Mouse (Mus musculus) midbrain, embryonic 14.5 days (tissue): ENCODE data around the gene Olfr813. TPM values are rescaled to one million over a fixed set of nuclear protein-coding genes. Genes with fewer than 3 reads are reported as not detected.
"Not testable (repeated sequence)": the region's sequence is repeated elsewhere in the genome, so short reads cannot be mapped to it uniquely, and the experiment has no call there.

Source experiments
- ATAC-seq: fragments of 200-750 bp; cut with Nextera tagmentation; 2 replicates; pipeline ENCODE4 v1.8.0; 2017; ENCODE audit warnings: moderate number of reproducible peaks, moderate library complexity; ENCODE audit not compliant: low FRiP score, low TSS enrichment
- DNase-seq: peaks from one replicate; pipeline ENCODE4 v3.0.0-alpha.2; 2015
- H3K27ac ChIP-seq: fragments of 300-500 bp; sonication (generic); replicated peaks from 2 replicates; pipeline ENCODE4 v1.5.1; 2014; ENCODE audit warnings: mild to moderate bottlenecking, low read depth, low read length, moderate library complexity
- H3K27me3 ChIP-seq: fragments of 300-500 bp; sonication (generic); 2 replicates; pipeline ENCODE4 v1.6.1; 2014; ENCODE audit warnings: low read length, control low read depth, mixed read lengths; ENCODE audit not compliant: control insufficient read depth, insufficient read depth
- H3K36me3 ChIP-seq: fragments of 300-500 bp; sonication (generic); 2 replicates; pipeline ENCODE4 v1.6.1; 2014; ENCODE audit warnings: low read length, control low read depth; ENCODE audit not compliant: control insufficient read depth, insufficient read depth
- H3K4me1 ChIP-seq: fragments of 300-500 bp; sonication (generic); 2 replicates; pipeline ENCODE4 v1.6.1; 2014; ENCODE audit warnings: mild to moderate bottlenecking, antibody characterized with exemption, low read length, control low read depth; ENCODE audit not compliant: control insufficient read depth, insufficient read depth
- H3K4me2 ChIP-seq: fragments of 300-500 bp; sonication (generic); 2 replicates; pipeline ENCODE4 v1.6.1; 2014; ENCODE audit warnings: mild to moderate bottlenecking, low read length, moderate library complexity
- H3K4me3 ChIP-seq: fragments of 300-500 bp; sonication (generic); replicated peaks from 2 replicates; pipeline ENCODE4 v1.5.1; 2014; ENCODE audit warnings: low read depth, low read length
- H3K9ac ChIP-seq: fragments of 300-500 bp; sonication (generic); replicated peaks from 2 replicates; pipeline ENCODE4 v1.6.1; 2014; ENCODE audit warnings: mild to moderate bottlenecking, low read length, moderate library complexity
- H3K9me3 ChIP-seq: fragments of 300-500 bp; sonication (generic); 2 replicates; pipeline ENCODE4 v1.6.1; 2016; ENCODE audit warnings: low read length, control low read depth, mixed read lengths; ENCODE audit not compliant: control insufficient read depth
- WGBS: fragments of 180-500 bp; shearing (Covaris S2); extraction: QIAGEN DNeasy Blood & Tissue Kit; methylation state at CpG from one replicate; pipeline ENCODE4 v1.1.7; 2014; 5-methylcytosine and 5-hydroxymethylcytosine counted together
- polyA plus RNA-seq: library from polyadenylated mRNA; unstranded; fragments of >200 nt; fragmentation: Nextera tagmentation; extraction: Ambion mirVana; gene quantifications from 2 replicates; pipeline ENCODE4 v1.2.1, GENCODE M21; 2014

Olfr813 gene
- not detected in 2 replicates for polyA plus RNA-seq

- no peaks in the 10 kb centered on the region for H3K4me1 ChIP-seq
- H3K36me3 ChIP-seq = no peaks in the 10 kb centered on the region
- no peak within 1 kb of the TSS for H3K4me2 ChIP-seq
- H3K9me3 ChIP-seq = no peaks in the 10 kb centered on the region
- H3K9ac ChIP-seq = no peak within 1 kb of the TSS
- H3K27me3 ChIP-seq = no peaks in the 10 kb centered on the region
- ATAC-seq = no peak
- H3K27ac ChIP-seq = no peak within 1 kb of the TSS
- H3K4me3 ChIP-seq = no peak within 1 kb of the TSS
- DNase-seq = no peak
These were observed at the start of gene Olfr813 for GRCm38 (mm10) chr10:129855067-129855466. Olfr813 (plus strand) TSS chr10:129855367.

GRCm38 (mm10) chr10:129845994-129846393 lies 9.2 kb upstream of the Olfr813 start, which contains the start of gene Olfr812:
Olfr812 (minus strand) TSS chr10:129846094.
- 75% methylated on average over 1 of the region's 1 CpGs for WGBS
- no peaks in the 10 kb centered on the region for H3K4me1 ChIP-seq
- no peaks in the 10 kb centered on the region for H3K36me3 ChIP-seq
- no peak within 1 kb of the TSS for H3K4me3 ChIP-seq
- H3K27ac ChIP-seq = no peak within 1 kb of the TSS
- no peak within 1 kb of the TSS for H3K9ac ChIP-seq
- ATAC-seq (no peak), DNase-seq (no peak)
- no peaks in the 10 kb centered on the region for H3K9me3 ChIP-seq
- no peaks in the 10 kb centered on the region for H3K27me3 ChIP-seq
- H3K4me2 ChIP-seq = no peak within 1 kb of the TSS

GRCm38 (mm10) chr10:129847343-129847742 lies 7.8 kb upstream of the Olfr813 start:
- Histone ChIP-seq H3K36me3 (no peaks in the 10 kb centered on the region), H3K4me2 (no peak overlapping the region), H3K4me3 (no peak overlapping the region), H3K9ac (no peak overlapping the region), H3K27me3 (no peaks in the 10 kb centered on the region), H3K27ac (no peak overlapping the region), H3K4me1 (no peaks in the 10 kb centered on the region), H3K9me3 (no peaks in the 10 kb centered on the region)
- DNase-seq (peak; percentile 1), ATAC-seq (no peak)
- 51% methylated on average over 1 of the region's 1 CpGs for WGBS

- not testable (repeated sequence) for H3K36me3 ChIP-seq, H3K27ac ChIP-seq, H3K4me1 ChIP-seq, DNase-seq, H3K27me3 ChIP-seq, H3K4me2 ChIP-seq, H3K4me3 ChIP-seq, H3K9ac ChIP-seq, ATAC-seq, H3K9me3 ChIP-seq
- WGBS = no CpG with 5 or more reads among the region's 1 CpGs
These were observed 24.6 kb downstream of the Olfr813 start, which contains the start of gene Olfr814 for GRCm38 (mm10) chr10:129879751-129880150. Olfr814 (minus strand) TSS chr10:129879851.

GRCm38 (mm10) chr10:129885496-129885895 lies 30.3 kb downstream of the Olfr813 start:
- H3K27me3 ChIP-seq, H3K4me2 ChIP-seq, H3K36me3 ChIP-seq, H3K9me3 ChIP-seq, H3K4me3 ChIP-seq, H3K9ac ChIP-seq, H3K27ac ChIP-seq, ATAC-seq, H3K4me1 ChIP-seq, DNase-seq: not testable (repeated sequence)
- 89% methylated on average over 6 of the region's 6 CpGs for WGBS

GRCm38 (mm10) chr10:129885934-129886333 lies 30.8 kb downstream of the Olfr813 start:
- ATAC-seq (no peak), DNase-seq (no peak)
- Histone ChIP-seq H3K9ac (no peak overlapping the region), H3K27ac (no peak overlapping the region), H3K4me1 (no peaks in the 10 kb centered on the region), H3K36me3 (no peaks in the 10 kb centered on the region), H3K4me3 (no peak overlapping the region), H3K4me2 (no peak overlapping the region), H3K27me3 (no peaks in the 10 kb centered on the region), H3K9me3 (no peaks in the 10 kb centered on the region)
- whole genome bisulfite sequencing = 94% methylated on average over 7 of the region's 7 CpGs

GRCm38 (mm10) chr10:129905767-129906166 lies 50.6 kb downstream of the Olfr813 start, which contains the start of gene Olfr815:
Olfr815 (minus strand) TSS chr10:129905867.
- WGBS = no CpG with 5 or more reads among the region's 1 CpGs
- not testable (repeated sequence) for H3K9me3 ChIP-seq, H3K9ac ChIP-seq, H3K36me3 ChIP-seq, H3K27ac ChIP-seq, H3K4me3 ChIP-seq, H3K27me3 ChIP-seq, ATAC-seq, H3K4me2 ChIP-seq, H3K4me1 ChIP-seq, DNase-seq

Other genes starting within 250 kb of the Olfr813 start
- gene Olfr796, start 242.8 kb upstream of the Olfr813 start, polyA plus RNA-seq = not detected in 2 replicates
- gene Olfr798, start 227.4 kb upstream of the Olfr813 start, polyA plus RNA-seq = not detected in 2 replicates
- gene Olfr799, start 217.9 kb upstream of the Olfr813 start, polyA plus RNA-seq = not detected in 2 replicates
- gene Olfr800, start 197.7 kb upstream of the Olfr813 start, polyA plus RNA-seq = not detected in 2 replicates
- gene Olfr801, start 181.5 kb upstream of the Olfr813 start, polyA plus RNA-seq = not detected in 2 replicates
- gene Olfr802, start 167.2 kb upstream of the Olfr813 start, polyA plus RNA-seq = 0.04 TPM in 1 of 2 replicates, not detected in the other
- not detected in 2 replicates for gene Olfr803, start 161.1 kb upstream of the Olfr813 start, polyA plus RNA-seq
- gene Olfr804, start 152.2 kb upstream of the Olfr813 start, polyA plus RNA-seq = not detected in 2 replicates
- not detected in 2 replicates for gene Olfr805, start 126.0 kb upstream of the Olfr813 start, polyA plus RNA-seq
- gene Olfr806, start 113.4 kb upstream of the Olfr813 start, polyA plus RNA-seq = not detected in 2 replicates
- not detected in 2 replicates for gene Olfr807, start 97.6 kb upstream of the Olfr813 start, polyA plus RNA-seq
- not detected in 2 replicates for gene Olfr808, start 89.9 kb upstream of the Olfr813 start, polyA plus RNA-seq
- not detected in 2 replicates for gene Olfr809, start 80.7 kb upstream of the Olfr813 start, polyA plus RNA-seq
- gene Olfr810, start 60.5 kb upstream of the Olfr813 start, polyA plus RNA-seq = not detected in 2 replicates
- not detected in 2 replicates for gene Olfr811, start 51.0 kb upstream of the Olfr813 start, polyA plus RNA-seq
- gene Olfr812, start 9.3 kb upstream of the Olfr813 start, polyA plus RNA-seq = not detected in 2 replicates
- not detected in 2 replicates for gene Olfr814, start 24.5 kb downstream of the Olfr813 start, polyA plus RNA-seq
- not detected in 2 replicates for gene Olfr815, start 50.5 kb downstream of the Olfr813 start, polyA plus RNA-seq
- gene Olfr816, start 60.2 kb downstream of the Olfr813 start, polyA plus RNA-seq = not detected in 2 replicates
- not detected in 2 replicates for gene Olfr818, start 93.7 kb downstream of the Olfr813 start, polyA plus RNA-seq
- not detected in 2 replicates for gene Olfr819, start 111.9 kb downstream of the Olfr813 start, polyA plus RNA-seq
- not detected in 2 replicates for gene Olfr247, start 120.8 kb downstream of the Olfr813 start, polyA plus RNA-seq
- not detected in 2 replicates for gene Gm10310, start 129.7 kb downstream of the Olfr813 start, polyA plus RNA-seq
- gene Olfr820, start 157.3 kb downstream of the Olfr813 start, polyA plus RNA-seq = not detected in 2 replicates
- not detected in 2 replicates for gene Olfr821, start 175.0 kb downstream of the Olfr813 start, polyA plus RNA-seq
- not detected in 2 replicates for gene Olfr822, start 215.8 kb downstream of the Olfr813 start, polyA plus RNA-seq